Mouse (Mus musculus) lung, adult 2 months (tissue): ENCODE measurements at regions not wholly inside any gene's neighbourhood (a gene's known extent, or its start where the extent isn't known, plus 50 kb on each side); places are given as distances from the start of the nearest gene placed in this dataset.

Source experiments
- DNase-seq: peaks from one replicate; pipeline ENCODE4 v3.0.0; 2022
- H3K4me1 ChIP-seq: fragments of 200-500 bp; 2 replicates; pipeline ENCODE4 v1.6.1; 2011; ENCODE audit warnings: low read length; ENCODE audit not compliant: control insufficient read depth, insufficient read depth
- H3K4me3 ChIP-seq: fragments of 200-500 bp; replicated peaks from 2 replicates; pipeline ENCODE3; 2011; ENCODE audit warnings: low read depth, mild to moderate bottlenecking, control low read depth, low read length; ENCODE audit errors: extremely low read depth
- CTCF ChIP-seq: fragments of 200-500 bp; IDR thresholded peaks from 2 replicates; pipeline ENCODE4 v1.5.1; 2011; ENCODE audit warnings: mild to moderate bottlenecking, low read length, control low read depth; ENCODE audit not compliant: insufficient read depth
- POLR2A ChIP-seq: fragments of 200-500 bp; IDR thresholded peaks from 2 replicates; pipeline ENCODE4 v1.6.1; 2011; ENCODE audit warnings: low read depth, mild to moderate bottlenecking, control low read depth, low read length, borderline replicate concordance; ENCODE audit errors: extremely low read depth
- WGBS: fragments of 180-500 bp; shearing (Covaris S2); methylation state at CpG from one replicate; pipeline ENCODE4 v1.1.7; 2018; 5-methylcytosine and 5-hydroxymethylcytosine counted together

DNA sequence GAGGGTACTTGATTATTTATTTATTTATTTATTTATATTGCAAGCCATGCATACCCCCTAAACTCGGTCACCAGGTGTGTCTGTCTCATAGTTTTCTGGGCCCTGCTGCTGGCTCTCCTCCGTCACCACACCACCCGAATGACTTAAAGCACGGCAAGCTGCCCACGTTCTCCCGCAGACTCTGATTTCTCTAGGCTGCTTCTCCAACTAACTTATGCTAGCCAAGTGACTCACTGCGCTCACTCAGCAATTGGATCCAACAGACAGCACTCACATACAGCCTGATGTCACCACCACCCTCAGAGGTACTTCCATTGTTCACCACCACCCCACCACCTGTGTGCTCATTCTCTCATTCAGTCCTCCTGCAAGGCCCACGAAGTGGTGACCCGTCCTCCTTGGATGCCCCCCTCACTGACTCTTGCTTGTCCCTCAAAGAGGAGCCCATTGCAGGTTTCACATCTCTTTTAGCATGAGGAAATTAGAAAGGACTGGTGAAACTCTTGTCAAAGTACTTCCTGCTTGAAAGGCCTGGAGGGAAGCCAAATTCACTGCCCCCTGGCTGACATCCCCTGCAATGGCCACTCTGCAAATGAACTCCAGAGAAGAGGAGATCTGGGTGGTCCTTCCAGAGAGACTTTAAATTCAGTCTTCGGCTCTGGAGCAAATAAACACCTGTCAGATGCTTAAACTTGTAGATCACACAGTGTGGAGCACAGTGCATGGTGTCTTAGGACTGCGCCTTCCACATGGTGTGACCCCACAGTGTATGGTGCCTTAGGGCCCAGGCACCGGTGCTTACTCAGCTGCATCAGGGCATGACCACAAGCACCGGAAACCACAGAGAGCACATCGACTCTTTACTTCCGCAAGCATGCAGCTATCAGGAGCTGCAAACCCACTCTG lies 262.8 kb downstream of the Cxcl12 start:
- no peak for DNase-seq
- H3K4me3 ChIP-seq = no peak overlapping the region
- peaks cover 5% of the 10 kb centered on the region for H3K4me1 ChIP-seq
- WGBS = 67% methylated on average over 15 of the region's 15 CpGs
- TF ChIP-seq POLR2A = no peak
- TF ChIP-seq CTCF = no peak

DNA sequence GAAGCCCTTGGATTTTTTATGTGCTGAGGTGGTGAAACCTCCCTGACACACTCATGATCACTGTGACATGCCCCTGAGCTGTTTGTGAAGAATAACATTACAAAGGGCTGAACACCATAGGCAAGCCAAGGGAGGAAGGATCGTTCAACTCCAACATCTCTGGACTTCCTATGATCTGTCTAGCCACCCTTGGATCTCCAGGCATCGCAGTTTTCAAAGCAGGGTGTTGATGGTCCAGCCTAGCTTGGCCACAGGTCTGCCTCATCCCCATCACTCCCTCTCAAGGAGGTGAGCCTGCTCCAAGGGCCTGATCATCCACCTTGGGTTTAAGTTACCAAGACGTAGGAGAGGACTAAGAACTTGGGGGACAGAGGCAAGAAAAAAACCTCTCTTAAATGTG lies 268.5 kb downstream of the Cxcl12 start:
- WGBS = 92% methylated on average over 3 of the region's 3 CpGs
- Histone ChIP-seq H3K4me3 (no peak overlapping the region), H3K4me1 (peaks cover 9% of the 10 kb centered on the region)
- DNase-seq = no peak
- TF ChIP-seq POLR2A = no peak
- no peak for TF ChIP-seq CTCF

GRCm38 (mm10) chr6:117437411-117438101 lies 269.2 kb downstream of the Cxcl12 start:
- 0 out of 2 replicates have a peak, but pooled peaks have one; percentile 6 for TF ChIP-seq POLR2A
- no peak for TF ChIP-seq CTCF
- peaks cover 9% of the 10 kb centered on the region for H3K4me1 ChIP-seq
- H3K4me3 ChIP-seq = no peak overlapping the region
- WGBS = 47% methylated on average over 10 of the region's 10 CpGs
- DNase-seq = peak; percentile 43

DNA sequence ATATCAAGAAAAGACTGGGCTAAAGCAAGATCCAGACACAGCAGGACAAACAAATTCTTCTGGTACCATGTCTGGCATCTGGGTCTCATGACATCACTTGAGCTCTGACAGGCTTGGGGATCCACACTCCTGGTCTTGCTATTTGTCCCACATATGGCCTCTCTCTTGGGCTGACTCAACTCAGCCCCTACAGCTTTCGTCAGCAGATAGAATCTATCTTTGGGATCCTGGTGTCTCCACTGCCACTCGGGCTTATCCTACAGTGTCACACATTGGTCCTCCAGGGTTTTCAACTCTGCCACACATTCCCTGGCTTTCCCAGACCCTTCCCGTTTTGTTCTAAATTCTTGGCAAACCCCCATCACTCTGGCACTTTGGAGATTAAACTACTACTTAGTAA lies 280.3 kb downstream of the Cxcl12 start:
- DNase-seq = no peak
- Histone ChIP-seq H3K4me1 (no peaks in the 10 kb centered on the region; the same call in 1 of the 2 replicates), H3K4me3 (no peak overlapping the region)
- 71% methylated on average over 3 of the region's 3 CpGs for WGBS
- no peak for TF ChIP-seq POLR2A

DNA sequence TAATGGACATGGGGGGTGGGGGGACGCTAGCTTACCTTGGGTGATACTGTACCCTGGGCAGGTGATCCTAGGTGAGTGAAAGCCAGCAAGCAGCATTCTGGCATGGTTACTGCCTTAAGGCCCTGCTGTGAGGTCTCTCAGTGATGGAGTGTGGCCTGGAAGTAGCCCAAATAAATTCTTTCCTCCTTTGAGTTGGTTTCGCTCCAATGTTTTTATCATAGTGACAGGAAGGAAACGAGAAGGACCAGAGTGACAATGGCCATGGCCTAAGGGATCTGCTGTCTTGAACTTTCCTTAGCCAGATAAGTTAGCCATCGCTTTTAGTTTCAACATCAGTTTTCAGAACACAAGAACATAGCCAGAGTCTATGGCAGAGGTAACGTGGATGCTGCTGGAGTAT lies 282.7 kb downstream of the Cxcl12 start:
- no peak overlapping the region for H3K4me3 ChIP-seq
- H3K4me1 ChIP-seq = no peaks in the 10 kb centered on the region; the same call in 1 of the 2 replicates
- TF ChIP-seq POLR2A (no peak), CTCF (no peak)
- no peak for DNase-seq
- WGBS = 53% methylated on average over 5 of the region's 5 CpGs

GRCm38 (mm10) chr6:117460193-117460592 lies 291.9 kb downstream of the Cxcl12 start:
- TF ChIP-seq POLR2A = no peak
- WGBS = 34% methylated on average over 5 of the region's 5 CpGs
- H3K4me3 ChIP-seq = no peak overlapping the region
- no peak for DNase-seq
- no peaks in the 10 kb centered on the region for H3K4me1 ChIP-seq

DNA sequence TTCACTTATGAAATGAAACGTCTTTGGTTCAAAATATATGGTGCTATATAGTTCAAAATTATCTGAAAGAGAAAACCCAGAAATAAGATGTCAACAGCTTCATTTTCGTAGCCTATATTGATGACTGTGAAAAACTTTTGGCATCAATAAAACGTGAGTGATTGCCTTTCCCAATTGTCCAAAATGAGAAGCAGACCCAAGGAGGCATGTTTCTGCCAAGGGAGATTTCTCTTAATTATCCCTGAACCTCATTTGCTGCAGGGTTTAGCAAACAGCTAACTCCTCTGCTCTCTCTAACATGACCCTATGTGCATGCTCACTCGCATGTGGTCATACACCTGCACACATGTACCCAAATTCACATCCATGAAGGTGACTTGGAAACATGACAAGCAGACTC lies 296.8 kb downstream of the Cxcl12 start:
- TF ChIP-seq CTCF (no peak), POLR2A (no peak)
- no peak for DNase-seq
- WGBS = 86% methylated on average over 4 of the region's 4 CpGs

DNA sequence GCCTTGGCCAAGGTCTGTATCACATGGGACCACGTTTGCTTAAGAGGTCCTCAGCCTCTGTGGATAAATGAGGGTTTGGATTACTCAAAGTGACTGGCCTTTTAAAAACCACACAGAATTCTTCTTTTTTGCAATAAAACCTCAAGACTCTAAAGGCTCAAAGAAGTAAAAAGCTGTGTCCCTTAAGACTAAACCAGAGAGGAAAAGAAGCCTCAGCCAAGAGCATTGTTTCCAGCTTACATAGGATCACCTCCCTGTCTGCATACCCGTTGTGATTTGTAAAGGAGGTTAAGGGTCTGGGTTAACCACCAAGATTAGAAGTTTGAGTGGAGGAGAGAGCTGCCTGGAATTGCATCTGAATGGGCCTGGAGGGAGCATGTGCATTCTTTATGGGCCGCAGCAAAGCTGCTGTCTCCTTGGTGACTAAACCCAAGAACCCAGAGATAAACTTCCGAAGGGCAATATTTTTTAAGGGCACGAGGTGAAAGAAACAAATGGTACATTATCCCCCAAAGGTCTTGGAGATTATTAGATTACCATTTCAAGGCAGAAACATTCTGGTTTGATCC lies 297.4 kb downstream of the Cxcl12 start:
- Histone ChIP-seq H3K4me1 (no peaks in the 10 kb centered on the region), H3K4me3 (no peak overlapping the region)
- TF ChIP-seq POLR2A (no peak), CTCF (no peak)
- no peak for DNase-seq
- WGBS = 61% methylated on average over 5 of the region's 5 CpGs

More for the DNA sequence above, 296.8 kb downstream of the Cxcl12 start:
- Histone ChIP-seq H3K4me3 (no peak overlapping the region), H3K4me1 (no peaks in the 10 kb centered on the region)

DNA sequence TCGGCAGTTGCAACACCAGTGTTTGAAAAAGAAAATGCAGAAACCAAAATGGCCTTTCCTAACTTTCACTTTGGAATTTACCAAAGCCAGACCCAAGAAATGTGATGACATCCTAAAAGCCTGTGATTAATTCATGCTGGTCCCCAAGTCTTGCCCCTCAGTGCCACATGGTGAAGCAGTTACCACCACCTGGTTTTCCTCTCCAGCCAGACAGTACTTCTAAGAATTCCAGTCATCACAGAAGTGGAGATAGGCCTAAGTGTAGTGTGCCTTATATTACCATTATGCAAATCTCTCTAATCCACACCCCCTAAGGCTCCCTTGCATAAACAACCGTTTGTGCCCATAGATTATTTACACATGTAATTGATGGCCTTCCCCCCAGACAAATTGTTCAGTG lies 311.0 kb downstream of the Cxcl12 start:
- TF ChIP-seq CTCF (no peak), POLR2A (no peak)
- 44% methylated on average over 2 of the region's 2 CpGs for WGBS
- Histone ChIP-seq H3K4me3 (no peak overlapping the region), H3K4me1 (no peaks in the 10 kb centered on the region; the same call in 1 of the 2 replicates)
- no peak for DNase-seq
